Mouse (Mus musculus) left cerebral cortex, adult 2 months (tissue): ENCODE data around the gene Tuba1c. TPM values are rescaled to one million over a fixed set of nuclear protein-coding genes. Genes with fewer than 3 reads are reported as not detected.

ENCODE experiments used
- DNase-seq, 2 experiments: peaks; one replicate each; pipeline ENCODE4 v3.0.0; 2021 to 2022; ENCODE audit warnings: low spot score in 2 of 2, mixed read lengths in 1 of 2; ENCODE audit errors: extremely low spot score in 1 of 2
- H3K27ac ChIP-seq: fragments of 200-600 bp; 2 replicates; pipeline ENCODE4 v1.8.1; 2022
- H3K4me3 ChIP-seq: fragments of 200-600 bp; 2 replicates; pipeline ENCODE4 v1.8.1; 2022
- CTCF ChIP-seq: fragments of 200-600 bp; IDR thresholded peaks from 2 replicates; pipeline ENCODE4 v1.8.1; 2022; ENCODE audit warnings: antibody characterized with exemption, mild to moderate bottlenecking, moderate library complexity
- intact Hi-C: fragments of 180-260 bp; cut with DNase I; formaldehyde crosslinking; loops from one replicate; pipeline ENCODE4 v1.15.1; 2025
- total RNA-seq, 2 experiments: library from RNA; stranded (reverse); gene quantifications; 2 replicates each; pipeline ENCODE4 v1.2.3; 2021

The Tuba1c gene
- total RNA-seq, 2 experiments from 2014 or later, result 56.1 to 61.4 TPM

GRCm38 (mm10) chr15:99021255-99021654 lies 8.4 kb upstream of the Tuba1c start:
- no peak for TF ChIP-seq CTCF
- intact Hi-C loops, result no loop called here
- no peak overlapping the region for H3K27ac ChIP-seq
- no peak overlapping the region for H3K4me3 ChIP-seq
- DNase-seq, result no peak

GRCm38 (mm10) chr15:99024668-99025314 lies 4.9 kb upstream of the Tuba1c start:
- intact Hi-C loops, result no loop called here
- peak; percentile 60 to 79 for DNase-seq
- H3K27ac ChIP-seq, result no peak overlapping the region
- TF ChIP-seq CTCF, result peak; percentile 93
- no peak overlapping the region for H3K4me3 ChIP-seq

- no peak overlapping the region for H3K4me3 ChIP-seq
- no peak for TF ChIP-seq CTCF
- no peak overlapping the region for H3K27ac ChIP-seq
- DNase-seq, result no peak
- intact Hi-C loops, result no loop called here
These were observed 4.3 kb upstream of the Tuba1c start for GRCm38 (mm10) chr15:99025414-99025813.

- no peak overlapping the region for H3K4me3 ChIP-seq
- TF ChIP-seq CTCF, result peak; percentile 45
- no peak overlapping the region for H3K27ac ChIP-seq
- no peak for DNase-seq
- intact Hi-C loops, result no loop called here
These were observed 3.4 kb upstream of the Tuba1c start for GRCm38 (mm10) chr15:99026259-99026658.

GRCm38 (mm10) chr15:99027116-99027515 lies 2.6 kb upstream of the Tuba1c start:
- DNase-seq, result no peak
- intact Hi-C loops, result no loop called here
- Histone ChIP-seq H3K27ac (no peak overlapping the region), H3K4me3 (no peak overlapping the region)
- TF ChIP-seq CTCF, result no peak

GRCm38 (mm10) chr15:99028874-99029458 lies 725 bp upstream of the Tuba1c start:
- TF ChIP-seq CTCF, result no peak
- DNase-seq, result no peak
- H3K4me3 ChIP-seq, result no peak overlapping the region; the same call in 1 of the 2 replicates
- intact Hi-C loops, result no loop called here
- H3K27ac ChIP-seq, result no peak overlapping the region

- Histone ChIP-seq H3K27ac (no peak overlapping the region), H3K4me3 (peak overlapping the region; percentile 37)
- no peak for TF ChIP-seq CTCF
- intact Hi-C loops, result no loop called here
- DNase-seq, result no peak
These were observed 1.1 kb downstream of the Tuba1c start for GRCm38 (mm10) chr15:99030585-99031387.

- H3K27ac ChIP-seq, result no peak overlapping the region
- no peak for TF ChIP-seq CTCF
- intact Hi-C loops, result no loop called here
- DNase-seq, result no peak
- no peak overlapping the region for H3K4me3 ChIP-seq
These were observed 1.6 kb downstream of the Tuba1c start for GRCm38 (mm10) chr15:99031388-99031675.

- intact Hi-C loops, result no loop called here
These were observed 2.5 kb downstream of the Tuba1c start for GRCm38 (mm10) chr15:99032041-99032725.

GRCm38 (mm10) chr15:99032726-99033250 lies 3.1 kb downstream of the Tuba1c start:
- DNase-seq, result no peak
- intact Hi-C loops, result no loop called here
- Histone ChIP-seq H3K4me3 (no peak overlapping the region), H3K27ac (no peak overlapping the region)
- TF ChIP-seq CTCF, result no peak

More at GRCm38 (mm10) chr15:99032041-99032725, 2.5 kb downstream of the Tuba1c start:
- no peak overlapping the region for H3K27ac ChIP-seq
- no peak overlapping the region for H3K4me3 ChIP-seq
- DNase-seq, result no peak
- TF ChIP-seq CTCF, result no peak

- Histone ChIP-seq H3K27ac (no peak overlapping the region), H3K4me3 (no peak overlapping the region)
- intact Hi-C loops, result no loop called here
- no peak for DNase-seq
- TF ChIP-seq CTCF, result no peak
These were observed 4.0 kb downstream of the Tuba1c start for GRCm38 (mm10) chr15:99033498-99034270.
